Mouse (Mus musculus) embryonic facial prominence, embryonic 14.5 days (tissue): ENCODE measurements around the gene Patl2. TPM values are rescaled to one million over a fixed set of nuclear protein-coding genes. Genes with fewer than 3 reads are reported as not detected.

Experiments
- ATAC-seq: fragments of 200-750 bp; cut with Nextera tagmentation; 2 replicates; pipeline ENCODE4 v1.8.0; 2017; ENCODE audit warnings: low read depth, moderate number of reproducible peaks, moderate TSS enrichment
- DNase-seq: peaks from one replicate; pipeline ENCODE4 v3.0.0-alpha.2; 2015; ENCODE audit warnings: low spot score
- H3K27ac ChIP-seq: fragments of 300-500 bp; sonication (generic); replicated peaks from 2 replicates; pipeline ENCODE4 v1.5.1; 2014; ENCODE audit warnings: low read depth, mild to moderate bottlenecking, low read length, moderate library complexity
- H3K27me3 ChIP-seq: fragments of 300-500 bp; sonication (generic); replicated peaks from 2 replicates; pipeline ENCODE4 v1.6.1; 2014; ENCODE audit warnings: low read length; ENCODE audit not compliant: control insufficient read depth, insufficient read depth
- H3K36me3 ChIP-seq: fragments of 300-500 bp; sonication (generic); 2 replicates; pipeline ENCODE4 v1.6.1; 2014; ENCODE audit warnings: low read length, mixed read lengths; ENCODE audit not compliant: control insufficient read depth, insufficient read depth
- H3K4me1 ChIP-seq: fragments of 300-500 bp; sonication (generic); 2 replicates; pipeline ENCODE4 v1.6.1; 2014; ENCODE audit warnings: antibody characterized with exemption, low read length; ENCODE audit not compliant: control insufficient read depth, insufficient read depth
- H3K4me2 ChIP-seq: fragments of 300-500 bp; sonication (generic); 2 replicates; pipeline ENCODE4 v1.6.1; 2014; ENCODE audit warnings: low read depth, mild to moderate bottlenecking, low read length, moderate library complexity, mixed read lengths
- H3K4me3 ChIP-seq: fragments of 300-500 bp; sonication (generic); 2 replicates; pipeline ENCODE4 v1.5.1; 2014; ENCODE audit warnings: low read depth, mild to moderate bottlenecking, low read length
- H3K9ac ChIP-seq: fragments of 300-500 bp; sonication (generic); 2 replicates; pipeline ENCODE4 v1.6.1; 2014; ENCODE audit warnings: low read depth, mild to moderate bottlenecking, low read length, moderate library complexity, mixed read lengths
- H3K9me3 ChIP-seq: fragments of 300-500 bp; sonication (generic); 2 replicates; pipeline ENCODE4 v1.6.1; 2016; ENCODE audit warnings: low read length; ENCODE audit not compliant: control insufficient read depth
- WGBS: fragments of 180-500 bp; shearing (Covaris S2); extraction: QIAGEN DNeasy Blood & Tissue Kit; methylation state at CpG from one replicate; pipeline ENCODE4 v1.1.7; 2014; 5-methylcytosine and 5-hydroxymethylcytosine counted together
- polyA plus RNA-seq: library from polyadenylated mRNA; unstranded; fragments of >200 nt; fragmentation: Nextera tagmentation; extraction: Ambion mirVana; gene quantifications from 2 replicates; pipeline ENCODE4 v1.2.1, GENCODE M21; 2014

The Patl2 gene
- polyA plus RNA-seq, 1 experiment from 2014 or later, result not detected

DNA sequence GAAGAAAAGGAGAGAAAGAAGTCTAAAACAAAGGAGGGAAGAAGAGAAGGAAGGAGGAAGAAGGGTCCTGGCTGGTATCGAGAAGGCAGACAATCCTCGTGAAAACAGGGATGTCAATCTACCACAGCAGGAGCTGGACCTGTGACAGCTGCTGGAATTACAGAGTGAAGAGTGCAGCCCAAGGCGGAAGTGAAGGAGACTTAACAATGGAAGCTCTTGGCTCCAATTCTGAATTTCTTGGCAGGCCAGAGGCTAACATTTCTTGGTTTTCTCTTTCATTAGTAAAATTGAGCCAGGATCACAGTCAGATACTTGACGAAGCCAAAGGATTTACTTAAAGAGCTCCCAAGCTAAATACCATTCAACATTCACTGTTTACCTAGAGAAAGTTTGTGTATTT lies 99.5 kb downstream of the Patl2 start:
- H3K27ac ChIP-seq, result 0 out of 2 replicates have a peak overlapping the region, but pooled peaks have one; percentile 21
- DNase-seq, result peak; percentile 78
- H3K4me1 ChIP-seq, result no peaks in the 10 kb centered on the region
- H3K27me3 ChIP-seq, result no peaks in the 10 kb centered on the region
- peaks cover 77% of the 10 kb centered on the region for H3K36me3 ChIP-seq
- no peak overlapping the region for H3K4me2 ChIP-seq
- no peak overlapping the region for H3K9ac ChIP-seq
- WGBS, result 65% methylated on average over 4 of the region's 4 CpGs
- no peak overlapping the region for H3K4me3 ChIP-seq
- H3K9me3 ChIP-seq, result no peaks in the 10 kb centered on the region
- peak; percentile 67 for ATAC-seq

DNA sequence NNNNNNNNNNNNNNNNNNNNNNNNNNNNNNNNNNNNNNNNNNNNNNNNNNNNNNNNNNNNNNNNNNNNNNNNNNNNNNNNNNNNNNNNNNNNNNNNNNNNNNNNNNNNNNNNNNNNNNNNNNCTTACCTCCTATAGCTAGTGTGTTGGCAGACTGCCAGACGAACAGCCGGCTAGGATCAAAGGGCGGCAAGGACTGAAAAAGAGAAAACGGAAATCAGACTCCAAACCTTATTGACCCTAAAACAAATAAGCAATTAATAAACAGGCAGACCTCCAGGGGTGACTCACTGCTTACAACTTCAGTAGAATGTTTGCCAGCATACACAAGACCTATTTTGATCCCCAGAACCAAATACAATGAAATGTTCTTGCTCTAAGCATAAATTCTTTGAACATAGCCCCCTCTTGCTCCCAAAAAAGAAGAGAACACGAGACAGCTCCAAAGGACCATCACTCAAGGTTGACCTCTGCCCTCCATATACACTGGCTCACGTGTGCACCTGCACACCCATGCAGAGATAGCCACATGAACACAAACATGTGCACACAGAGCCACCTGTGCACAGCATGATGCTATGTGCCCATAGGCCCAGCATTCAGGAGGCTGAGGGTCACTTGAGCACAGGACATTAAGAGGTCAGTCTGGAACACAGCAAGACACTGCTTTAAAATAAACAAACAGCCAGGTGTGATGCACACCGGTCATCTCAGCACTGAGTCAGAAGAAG lies 104.1 kb downstream of the Patl2 start:
- Histone ChIP-seq H3K4me3 (no peak overlapping the region), H3K36me3 (peaks cover 76% of the 10 kb centered on the region), H3K9me3 (no peaks in the 10 kb centered on the region), H3K9ac (no peak overlapping the region), H3K4me1 (no peaks in the 10 kb centered on the region), H3K27ac (no peak overlapping the region), H3K4me2 (no peak overlapping the region), H3K27me3 (no peaks in the 10 kb centered on the region)
- ATAC-seq (no peak), DNase-seq (peak; percentile 39)
- whole genome bisulfite sequencing, result 56% methylated on average over 7 of the region's 7 CpGs

Other genes with a start within 250 kb of the Patl2 start
- gene Ctdspl2, start 230.2 kb downstream of the Patl2 start, polyA plus RNA-seq, result 46.3 and 51.8 TPM in 2 replicates
- 0.11 and 0.50 TPM in 2 replicates for gene Mageb3, start 230.1 kb downstream of the Patl2 start, polyA plus RNA-seq
- 10.9 and 13.1 TPM in 2 replicates for gene Eif3j1, start 157.6 kb downstream of the Patl2 start, polyA plus RNA-seq
- 9.3 and 9.8 TPM in 2 replicates for gene Spg11, start 67.8 kb downstream of the Patl2 start, polyA plus RNA-seq
- 353 and 386 TPM in 2 replicates for gene B2m, start 38.5 kb downstream of the Patl2 start, polyA plus RNA-seq
- 0.10 TPM in 1 of 2 replicates, not detected in the other for gene Trim69, start 25.5 kb downstream of the Patl2 start, polyA plus RNA-seq
- gene Terb2, start 83 bp upstream of the Patl2 start, polyA plus RNA-seq, result not detected in 2 replicates
- 27.1 and 31.9 TPM in 2 replicates for gene Sord, start 48.6 kb upstream of the Patl2 start, polyA plus RNA-seq
- gene Duox2, start 112.3 kb upstream of the Patl2 start, polyA plus RNA-seq, result 0.04 and 0.14 TPM in 2 replicates
- 0.71 TPM in 1 of 2 replicates, not detected in the other for gene Duoxa2, start 112.7 kb upstream of the Patl2 start, polyA plus RNA-seq
- gene Duoxa1, start 127.5 kb upstream of the Patl2 start, polyA plus RNA-seq, result 3.6 and 4.2 TPM in 2 replicates
- gene Duox1, start 129.5 kb upstream of the Patl2 start, polyA plus RNA-seq, result 0.34 and 0.67 TPM in 2 replicates
- gene Shf, start 183.0 kb upstream of the Patl2 start, polyA plus RNA-seq, result 5.5 and 6.4 TPM in 2 replicates
- gene Slc28a2, start 240.3 kb upstream of the Patl2 start, polyA plus RNA-seq, result 1.0 and 1.2 TPM in 2 replicates